Mouse (Mus musculus): ENCODE data around the gene Cd52.
A peak's percentile ranks its signal among the peaks of the same experiment; 100 is the strongest.

Gene Cd52

GRCm38 (mm10) chr4:134047648-134048047 lies 47.2 kb downstream of the Cd52 start:
- no peak for DNase-seq

- no peak for DNase-seq
Measured at GRCm38 (mm10) chr4:134043041-134043440, 51.8 kb downstream of the Cd52 start.

GRCm38 (mm10) chr4:134041317-134042123 lies 53.4 kb downstream of the Cd52 start:
- DNase-seq = no peak

GRCm38 (mm10) chr4:134035953-134036352 lies 58.9 kb downstream of the Cd52 start:
- DNase-seq = peak; percentile 55 to 83
